Comparison of ENCODE assay signal across 24 mouse cellular contexts in genomic region chr11:86160251-86160650, GRCm38 (mm10). TPM values are rescaled to one million over a fixed set of nuclear protein-coding genes. Genes with fewer than 3 reads are reported as not detected.
DNase-seq lines count a peak whose midpoint lies in the region; ATAC-seq lines count a peak whose summit lies in the region.
"Had no signal": no experiment of that assay in that cellular context is flagged by ENCODE, and none has a peak within 500 bp of the region (broad histone marks: within the 10 kb centered on the region; RNA-seq: fewer than 3 reads in every experiment).

No protein-coding gene starts in this region.

- peak; percentile 11 for DNase-seq in kidney, adult 11 months
- peak; percentile 75 for DNase-seq in kidney, adult 9 months
- peak; percentile 15 for DNase-seq in kidney, postnatal 14 days
- no peak for DNase-seq in kidney, postnatal 4 days
- DNase-seq: adrenal gland, adult 8-10 months; adrenal gland, postnatal 14 days; adrenal gland, postnatal 36 days; B cell, adult 2 months; cerebellum, adult 11-12 months; cerebellum, adult 2 months; cerebellum, adult 9-10 months; cerebellum, postnatal 10 days; cerebellum, postnatal 25 days had no signal

- no peak overlapping the region for H3K27ac ChIP-seq in kidney, embryonic 16.5 days (ENCODE audit: low read length)
- no peak overlapping the region for H3K27ac ChIP-seq in kidney, embryonic 14.5 days (ENCODE audit: low read depth, low read length)
- H3K27ac ChIP-seq: embryonic facial prominence, embryonic 10.5 days; embryonic facial prominence, embryonic 12.5 days; forebrain, embryonic 13.5 days; forebrain, embryonic 15.5 days had no signal

- H3K4me2 ChIP-seq in kidney, embryonic 16.5 days (replicated peaks; ENCODE audit: low read depth, low read length), result no peak overlapping the region
- no peak overlapping the region for H3K4me2 ChIP-seq in kidney, embryonic 14.5 days (replicated peaks; ENCODE audit: low read depth, low read length)
- H3K4me2 ChIP-seq: embryonic facial prominence, embryonic 12.5 days; forebrain, embryonic 13.5 days; forebrain, embryonic 15.5 days had no signal

- WGBS in kidney, embryonic 16.5 days, result 57% methylated on average over 2 of the region's 2 CpGs
- WGBS in kidney, embryonic 14.5 days, result 56% methylated on average over 2 of the region's 2 CpGs

- H3K4me1 ChIP-seq in kidney, embryonic 16.5 days (ENCODE audit: insufficient read depth, low read length), result no peaks in the 10 kb centered on the region
- no peaks in the 10 kb centered on the region for H3K4me1 ChIP-seq in kidney, embryonic 14.5 days (ENCODE audit: control insufficient read depth, insufficient read depth, low read length)
- H3K4me1 ChIP-seq: embryonic facial prominence, embryonic 12.5 days had no signal

- H3K9ac ChIP-seq in kidney, embryonic 16.5 days (replicated peaks; ENCODE audit: low read length), result no peak overlapping the region
- no peak overlapping the region for H3K9ac ChIP-seq in kidney, embryonic 14.5 days (ENCODE audit: low read depth, low read length)
- H3K9ac ChIP-seq: embryonic facial prominence, embryonic 12.5 days; forebrain, embryonic 13.5 days; forebrain, embryonic 15.5 days had no signal

- no peaks in the 10 kb centered on the region for H3K9me3 ChIP-seq in kidney, embryonic 16.5 days (ENCODE audit: low read length)
- no peaks in the 10 kb centered on the region for H3K9me3 ChIP-seq in kidney, embryonic 14.5 days (ENCODE audit: control insufficient read depth, low read length)
- H3K9me3 ChIP-seq: embryonic facial prominence, embryonic 10.5 days; embryonic facial prominence, embryonic 12.5 days; forebrain, embryonic 13.5 days; forebrain, embryonic 15.5 days; G1E had no signal

- H3K36me3 ChIP-seq in kidney, embryonic 16.5 days (ENCODE audit: insufficient read depth, low read length), result no peaks in the 10 kb centered on the region
- H3K36me3 ChIP-seq in kidney, embryonic 14.5 days (ENCODE audit: control insufficient read depth, insufficient read depth, low read length), result no peaks in the 10 kb centered on the region; the same call in 1 of the 2 replicates
- H3K36me3 ChIP-seq: embryonic facial prominence, embryonic 12.5 days; forebrain, embryonic 15.5 days had no signal

- no peak for ATAC-seq in kidney, embryonic 16.5 days (ENCODE audit: low FRiP score, low TSS enrichment)
- ATAC-seq in kidney, embryonic 14.5 days (ENCODE audit: low FRiP score, low TSS enrichment), result no peak
- ATAC-seq: activated CD4-positive, CD25-positive, alpha-beta regulatory T cell, adult 4 months; CD4-positive, CD25-positive, alpha-beta regulatory T cell, adult 4 months; forebrain, embryonic 13.5 days; forebrain, embryonic 15.5 days; Patski had no signal

- no peaks in the 10 kb centered on the region for H3K27me3 ChIP-seq in kidney, embryonic 16.5 days (ENCODE audit: insufficient read depth, low read length)
- no peaks in the 10 kb centered on the region for H3K27me3 ChIP-seq in kidney, embryonic 14.5 days (ENCODE audit: control insufficient read depth, insufficient read depth, low read length)
- H3K27me3 ChIP-seq: CH12.LX; embryonic facial prominence, embryonic 12.5 days; forebrain, embryonic 13.5 days; forebrain, embryonic 15.5 days; Patski had no signal

- no peak overlapping the region for H3K4me3 ChIP-seq in kidney, embryonic 16.5 days (ENCODE audit: low read length)
- no peak overlapping the region for H3K4me3 ChIP-seq in kidney, embryonic 14.5 days (ENCODE audit: low read length)
- H3K4me3 ChIP-seq: embryonic facial prominence, embryonic 10.5 days; embryonic facial prominence, embryonic 12.5 days; forebrain, embryonic 13.5 days; forebrain, embryonic 15.5 days had no signal

RNA-seq across cellular contexts. Expression of gene Brip1, which starts 40.7 kb away (rescaled TPM):
- 11.1 and 13.1 TPM in 2 replicates for polyA plus RNA-seq in kidney, embryonic 16.5 days (2015; fragmentation: Nextera tagmentation; extraction: Ambion mirVana)
- polyA plus RNA-seq in kidney, embryonic 14.5 days (2014; fragmentation: Nextera tagmentation; extraction: Ambion mirVana), result 9.7 and 14.8 TPM in 2 replicates

Comparison
In these comparisons a context has a peak if more than half of its experiments do, and no peak if none do; other contexts are left out.
1. DNase-seq: peak in kidney, adult 11 months (single experiment), kidney, adult 9 months (single experiment) and kidney, postnatal 14 days (single experiment); none in kidney, postnatal 4 days (0 of 2).